Mouse (Mus musculus) large intestine, adult 2 months (tissue): ENCODE data around the gene Pbld2. TPM values are rescaled to one million over a fixed set of nuclear protein-coding genes. Genes with fewer than 3 reads are reported as not detected.

Source experiments
- DNase-seq: peaks from one replicate; pipeline ENCODE4 v3.0.0-alpha.2; 2012; ENCODE audit warnings: low read depth, low spot score
- WGBS: fragments of 180-500 bp; shearing (Covaris S2); methylation state at CpG from one replicate; pipeline ENCODE4 v1.1.7; 2018; 5-methylcytosine and 5-hydroxymethylcytosine counted together
- polyA plus RNA-seq: library from polyadenylated mRNA; depleted of rRNA; stranded (reverse); fragments of >200 nt; gene quantifications from 2 replicates; pipeline ENCODE4 v1.2.3, GENCODE M21; 2012; rRNA removed

The Pbld2 gene
- 26.0 and 43.5 TPM in 2 replicates for polyA plus RNA-seq

DNA sequence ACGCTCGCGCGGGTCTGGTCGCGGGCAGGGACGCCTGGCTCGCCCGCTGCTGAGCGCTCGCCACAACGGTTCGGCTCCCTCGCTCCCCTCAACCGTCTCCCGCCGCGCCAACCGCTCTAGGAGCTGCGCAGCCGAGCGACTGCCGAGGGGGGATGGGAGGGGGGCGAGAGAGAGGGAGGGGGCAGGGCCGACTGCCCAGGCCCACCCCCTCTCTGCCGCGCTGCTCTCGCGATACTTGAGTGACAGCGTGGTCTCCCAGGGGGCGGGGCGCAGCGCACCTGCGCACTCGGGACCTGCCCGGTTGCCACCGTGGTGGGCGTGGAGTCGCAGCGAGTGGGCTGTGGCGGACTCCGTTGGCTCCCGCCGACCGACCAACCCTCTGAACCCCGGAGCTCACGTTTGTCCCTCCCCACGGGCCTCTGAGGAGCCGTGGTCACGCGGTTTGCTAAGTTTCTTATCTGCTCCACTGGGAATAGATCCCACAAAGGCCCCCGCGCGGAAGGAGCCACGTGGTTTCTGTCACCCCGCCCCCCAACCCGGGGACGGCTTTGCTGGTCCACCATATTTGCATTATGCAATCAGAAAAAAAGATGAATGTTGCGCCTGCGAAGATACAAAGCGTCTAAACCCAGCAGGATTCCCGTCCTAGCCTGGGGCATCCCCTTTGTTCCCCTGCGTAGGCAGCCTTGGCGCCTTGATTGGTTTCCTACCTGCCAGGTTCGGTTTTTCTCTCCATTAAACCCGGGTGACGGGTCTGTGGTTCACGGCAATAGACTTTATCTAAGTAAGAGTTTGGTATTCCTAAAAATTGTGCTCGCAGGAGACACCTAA lies at the start of gene Pbld2, which contains the start of gene Hnrnph3:
Pbld2 (plus strand) TSS at position 567 of the 831 bp plus-strand sequence.
Hnrnph3 (minus strand) TSS at position 469 of the 831 bp plus-strand sequence.
- DNase-seq = peak; percentile 80
- WGBS = under 1% methylated on average over 64 of the region's 69 CpGs

DNA sequence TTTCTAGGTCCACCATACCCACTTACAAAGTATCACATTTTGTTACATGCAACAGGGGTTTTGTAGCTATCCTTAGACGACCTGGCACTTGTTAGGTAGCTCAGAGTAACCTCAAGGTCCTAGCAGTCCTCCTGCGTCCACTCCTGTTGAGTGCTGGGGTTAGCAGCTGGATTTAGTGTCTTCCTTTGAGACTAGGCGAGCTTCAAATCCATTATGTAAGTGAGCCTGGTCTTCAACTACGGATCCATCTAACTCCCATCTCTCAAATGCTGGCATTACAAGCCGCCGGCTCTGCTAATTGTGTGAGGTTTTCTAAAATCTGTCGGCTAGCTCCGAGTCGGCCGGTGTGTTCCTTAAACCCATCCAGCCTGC lies 44.5 kb upstream of the Pbld2 start:
- 13% methylated on average over 10 of the region's 10 CpGs for WGBS
- no peak for DNase-seq

DNA sequence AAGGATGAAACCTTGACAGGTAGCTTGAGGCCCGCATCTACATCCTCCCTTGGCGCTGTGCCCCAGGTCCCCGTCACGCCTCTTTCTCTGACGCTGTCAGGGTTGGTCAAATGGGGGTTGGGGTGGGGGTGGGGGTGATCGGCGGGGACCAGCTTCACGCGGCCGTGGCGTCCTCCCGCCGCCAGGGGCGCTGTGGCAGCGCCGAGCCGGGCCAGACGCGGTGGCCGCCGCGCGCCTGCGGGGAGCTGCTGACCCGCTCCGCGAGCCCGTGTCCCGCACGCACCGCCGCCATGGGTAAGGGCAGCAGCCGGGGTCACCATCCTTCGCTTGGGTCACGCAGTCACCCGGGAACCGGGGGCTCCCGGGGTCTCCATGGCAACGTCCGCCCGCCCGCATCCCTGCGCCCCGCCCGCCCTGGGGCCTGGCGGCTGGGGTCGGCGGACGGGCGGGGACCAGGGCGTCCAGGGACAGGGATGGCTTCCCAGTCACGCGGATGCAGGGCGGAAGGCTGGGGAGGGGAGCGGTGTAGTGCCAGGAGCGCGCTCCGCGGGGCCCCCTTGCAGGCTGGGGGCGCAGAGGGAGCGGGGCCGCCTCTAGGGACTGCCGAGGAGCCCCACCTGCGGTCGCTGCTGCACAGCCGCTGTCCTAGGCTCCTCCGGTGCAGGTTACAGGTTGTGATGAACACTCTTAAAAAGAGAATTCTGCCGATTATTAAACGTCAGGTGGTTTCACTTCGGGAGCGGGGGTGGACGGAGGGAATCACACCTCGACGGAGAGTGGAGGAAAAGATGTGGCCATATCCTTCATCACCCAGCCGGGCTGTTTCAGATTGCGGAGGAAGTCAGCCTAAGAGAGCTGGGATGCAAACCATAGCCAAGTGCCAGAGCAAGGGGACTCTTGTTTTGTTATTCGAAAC lies 43.8 kb upstream of the Pbld2 start, which contains the start of gene Rufy2:
Rufy2 (plus strand) TSS at position 185 of the 916 bp plus-strand sequence.
- DNase-seq = no peak
- WGBS = under 1% methylated on average over 77 of the region's 77 CpGs

DNA sequence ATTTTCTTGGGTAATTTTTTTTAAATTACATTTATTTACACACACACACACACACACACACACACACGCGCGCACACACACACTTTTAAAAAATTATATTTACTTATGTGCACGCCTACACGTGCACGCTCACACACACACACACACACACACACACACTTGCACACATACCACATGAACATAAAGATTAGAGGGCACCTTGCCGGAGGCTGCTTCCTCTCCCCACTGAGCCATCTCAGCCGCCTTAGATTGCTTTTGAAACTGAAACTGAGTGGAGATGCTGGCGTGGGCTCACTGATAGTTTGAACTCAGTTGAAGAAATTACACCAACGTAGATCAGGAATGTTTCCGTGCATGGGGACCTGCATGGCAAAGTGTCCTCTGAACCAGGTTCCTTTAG lies 40.0 kb upstream of the Pbld2 start:
- DNase-seq = no peak
- 66% methylated on average over 11 of the region's 11 CpGs for WGBS

DNA sequence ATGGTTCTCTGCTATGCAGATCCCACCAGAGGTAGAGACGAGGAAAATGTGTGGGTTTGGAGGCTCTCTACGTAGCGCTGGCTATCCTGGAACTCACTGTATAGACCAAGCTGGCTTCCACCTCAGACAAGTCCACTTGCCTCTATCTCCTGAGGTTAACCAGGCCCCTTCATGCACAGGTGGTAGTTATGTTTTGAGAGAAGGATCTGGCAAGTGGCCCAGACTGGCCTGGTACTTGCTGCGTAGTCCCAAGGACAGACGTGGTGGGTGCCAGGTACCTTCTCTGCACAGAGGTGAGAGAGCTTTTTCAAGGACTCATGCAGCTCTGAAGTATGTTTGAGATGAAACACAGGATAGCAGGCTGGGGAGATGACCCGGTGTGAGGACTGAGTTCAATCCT lies 39.6 kb upstream of the Pbld2 start:
- no peak for DNase-seq
- WGBS = 75% methylated on average over 6 of the region's 6 CpGs

DNA sequence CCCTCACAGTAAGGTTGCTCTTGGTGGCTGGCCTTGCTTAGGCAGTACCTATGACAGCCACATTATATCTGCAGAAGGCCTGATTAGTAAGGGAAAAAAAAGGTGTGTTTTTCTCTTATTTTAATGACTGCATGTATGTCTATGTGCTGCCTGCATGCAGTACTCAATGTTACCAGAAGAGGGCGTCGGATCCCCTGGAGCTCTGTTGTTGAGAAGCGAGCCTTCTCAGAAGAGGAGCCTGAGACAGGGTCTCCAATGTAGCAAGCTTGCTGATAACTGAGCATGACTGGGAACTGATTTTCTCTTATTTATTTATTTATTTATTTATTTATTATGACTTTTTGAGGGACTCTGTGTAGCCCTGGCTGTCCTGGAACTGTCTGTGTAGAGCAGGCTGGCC lies 36.8 kb upstream of the Pbld2 start:
- 33% methylated on average over 3 of the region's 3 CpGs for WGBS
- DNase-seq = no peak

DNA sequence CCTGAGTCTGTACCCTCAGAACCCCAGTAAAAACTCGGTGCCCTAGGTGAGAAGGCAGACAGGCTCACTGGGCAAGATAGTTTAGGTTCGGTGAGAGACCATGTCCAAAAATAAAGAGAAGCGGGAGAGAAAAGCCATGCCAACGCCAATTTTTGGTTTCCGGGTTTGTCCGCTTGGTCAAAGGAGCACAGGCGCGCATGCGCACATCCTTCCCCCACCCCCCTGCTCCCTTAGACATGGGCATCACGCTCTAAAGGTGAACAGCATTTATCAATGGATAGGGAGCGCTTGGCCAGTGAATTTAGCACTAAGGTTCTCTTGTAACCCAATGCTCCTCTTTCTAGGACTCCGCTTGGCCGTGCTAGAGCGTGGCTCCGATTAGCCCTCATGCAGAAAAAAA lies 33.5 kb upstream of the Pbld2 start:
- no peak for DNase-seq
- 96% methylated on average over 15 of the region's 15 CpGs for WGBS

DNA sequence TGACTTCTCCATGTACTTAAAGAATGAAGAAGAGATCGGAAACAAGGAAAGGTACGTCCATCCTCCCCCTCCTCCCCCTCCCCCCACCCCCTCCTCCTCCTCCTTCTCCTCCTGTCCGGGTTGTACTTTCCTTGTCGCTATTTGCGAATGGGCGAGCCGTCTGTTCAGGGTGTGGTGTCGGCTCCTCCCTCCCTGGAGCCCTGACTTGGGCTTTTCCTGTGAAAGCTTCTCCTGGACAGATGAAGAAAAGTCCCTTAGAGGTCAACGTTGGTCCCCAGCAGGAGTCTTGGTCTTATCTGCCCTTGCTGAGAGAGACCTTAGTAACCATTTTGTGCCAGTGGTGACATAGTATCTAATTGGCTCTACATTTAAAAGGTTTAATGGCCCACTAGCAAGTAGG lies 30.1 kb upstream of the Pbld2 start:
- DNase-seq = no peak
- 50% methylated on average over 6 of the region's 9 CpGs for WGBS

DNA sequence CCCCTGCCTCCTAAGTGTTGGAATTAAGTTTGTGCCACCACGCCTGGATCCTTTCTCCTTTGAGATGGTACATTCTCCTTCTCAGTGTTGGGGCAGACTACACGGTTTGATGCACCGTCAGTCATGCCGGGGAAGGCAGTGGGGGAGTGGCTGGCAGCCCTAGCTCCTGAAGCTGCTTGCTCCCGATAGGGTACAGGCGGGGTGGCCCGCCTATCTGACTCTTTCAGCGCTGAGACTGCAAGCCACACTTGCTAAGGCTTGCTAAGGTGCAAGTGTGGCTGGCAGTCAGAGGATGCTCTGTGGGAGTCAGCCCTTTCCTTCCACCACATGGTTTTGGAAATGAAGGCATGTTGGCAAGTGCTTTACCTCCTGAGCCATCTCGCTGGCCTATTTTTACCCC lies 23.5 kb upstream of the Pbld2 start:
- WGBS = 78% methylated on average over 9 of the region's 9 CpGs
- DNase-seq = no peak

DNA sequence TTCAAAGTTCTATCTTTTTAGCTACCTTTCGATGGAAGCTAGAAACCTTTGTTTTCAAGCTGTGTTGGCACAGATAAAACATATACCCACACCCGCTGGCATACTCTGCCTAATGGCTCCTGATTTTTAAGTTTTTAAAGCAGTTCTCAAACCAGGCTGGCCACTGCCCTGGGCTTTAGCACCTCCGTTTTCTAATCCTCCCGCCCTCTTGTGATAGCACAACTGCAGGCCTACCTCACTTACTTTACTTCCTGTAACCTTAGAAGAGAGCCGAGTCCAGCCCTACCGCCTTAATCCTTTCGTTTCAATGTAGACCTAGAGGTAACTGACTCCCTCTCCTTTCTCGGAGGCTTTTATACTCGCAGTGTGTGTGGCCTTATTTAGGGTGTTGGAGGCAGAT lies 20.9 kb upstream of the Pbld2 start:
- 81% methylated on average over 9 of the region's 9 CpGs for WGBS

DNA sequence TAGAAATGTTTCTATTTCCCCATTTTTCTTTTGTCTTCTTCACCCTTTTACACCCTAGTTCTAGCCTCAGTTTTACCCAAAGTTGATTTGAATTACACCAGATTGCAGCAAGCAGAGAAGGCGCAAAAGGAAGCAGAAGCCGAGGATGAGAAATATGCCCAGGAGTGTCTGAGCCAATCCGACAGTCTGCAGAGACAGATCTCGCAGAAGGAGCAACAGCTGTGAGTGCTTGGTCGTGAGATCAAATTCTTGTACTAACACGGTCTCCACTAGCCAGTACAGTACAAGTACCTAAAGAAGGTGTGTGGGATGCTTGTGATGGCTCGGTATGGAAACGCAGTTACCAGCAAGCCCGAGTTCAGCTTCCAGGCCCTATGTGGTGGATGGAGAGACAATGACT lies 19.6 kb upstream of the Pbld2 start:
- WGBS = 92% methylated on average over 9 of the region's 9 CpGs
- no peak for DNase-seq

More for the DNA sequence above, 20.9 kb upstream of the Pbld2 start:
- DNase-seq = no peak

DNA sequence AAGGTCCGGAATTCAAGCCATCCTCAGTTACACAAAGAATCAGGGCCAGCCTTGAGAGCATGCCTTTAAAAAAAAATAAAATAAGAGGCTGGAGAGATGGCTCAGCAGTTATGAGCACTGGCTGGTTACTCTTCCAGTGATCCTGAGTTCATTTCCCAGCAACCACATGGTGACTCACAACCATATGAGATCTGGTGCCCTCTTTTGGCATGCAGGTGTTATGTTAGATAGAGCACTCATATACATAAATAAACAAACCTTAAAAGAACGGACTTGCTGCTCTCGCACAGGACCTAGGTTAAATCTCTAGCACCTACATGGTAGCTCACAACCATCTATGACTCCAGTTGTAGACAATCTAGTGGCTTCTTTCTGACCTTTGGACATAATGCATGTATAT lies 15.9 kb upstream of the Pbld2 start:
- WGBS = 33% methylated on average over 3 of the region's 3 CpGs
- DNase-seq = no peak

DNA sequence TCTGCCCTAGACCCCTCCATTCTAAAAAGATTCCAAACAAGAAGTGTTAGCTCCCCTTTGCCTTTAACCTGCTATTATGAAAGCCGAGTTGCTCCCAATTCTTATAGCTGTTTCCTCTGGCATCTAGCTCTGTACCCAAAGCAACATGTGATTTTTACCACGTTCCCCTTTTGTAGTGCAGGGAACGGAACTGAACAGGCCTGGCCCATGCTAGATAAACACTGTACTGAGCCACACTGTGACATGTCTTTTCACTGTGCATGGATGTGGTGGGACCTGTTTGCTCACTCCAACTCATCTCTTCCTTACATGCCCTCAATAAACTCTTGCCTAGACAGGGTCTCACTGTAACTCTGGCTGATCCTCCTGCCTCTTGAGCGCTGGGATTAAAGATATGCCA lies 13.8 kb upstream of the Pbld2 start:
- no peak for DNase-seq
- WGBS = 71% methylated on average over 4 of the region's 4 CpGs

DNA sequence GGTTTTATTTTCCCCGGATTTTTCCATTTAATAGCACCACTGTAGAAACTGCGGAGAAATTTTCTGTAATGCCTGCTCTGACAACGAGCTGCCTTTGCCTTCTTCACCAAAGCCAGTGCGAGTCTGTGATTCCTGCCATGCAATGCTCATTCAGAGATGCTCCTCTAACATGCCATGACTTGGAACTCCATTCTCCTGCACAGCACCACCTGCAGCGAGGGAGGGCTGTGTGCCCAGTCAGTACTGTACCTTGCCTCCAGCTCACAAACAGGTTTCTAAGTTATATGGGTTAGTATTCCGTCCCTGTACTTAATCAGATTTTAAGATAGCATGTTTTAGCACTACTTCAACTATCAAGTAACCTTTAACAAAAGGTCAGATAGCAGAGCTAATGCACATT lies 12.6 kb upstream of the Pbld2 start:
- no peak for DNase-seq
- 88% methylated on average over 6 of the region's 6 CpGs for WGBS

DNA sequence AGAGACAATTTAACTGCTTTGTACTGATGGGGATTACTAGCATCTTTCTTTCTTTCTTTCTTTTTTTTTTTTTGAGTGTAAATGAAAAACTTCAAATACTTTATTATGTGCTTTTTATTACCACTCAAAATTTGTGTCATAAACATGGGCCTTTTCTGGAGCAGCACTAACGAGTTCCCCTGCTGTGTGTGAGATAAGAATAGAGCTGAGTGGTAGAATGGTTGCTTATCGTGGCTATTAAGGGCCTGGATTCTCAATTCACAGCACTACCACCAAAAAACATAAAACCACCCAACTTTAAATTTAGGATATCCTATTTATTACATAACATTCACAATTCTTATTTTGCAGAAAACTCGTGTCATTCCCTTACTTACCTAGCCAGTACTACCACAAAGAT lies 10.6 kb upstream of the Pbld2 start:
- 65% methylated on average over 3 of the region's 3 CpGs for WGBS
- DNase-seq = no peak

DNA sequence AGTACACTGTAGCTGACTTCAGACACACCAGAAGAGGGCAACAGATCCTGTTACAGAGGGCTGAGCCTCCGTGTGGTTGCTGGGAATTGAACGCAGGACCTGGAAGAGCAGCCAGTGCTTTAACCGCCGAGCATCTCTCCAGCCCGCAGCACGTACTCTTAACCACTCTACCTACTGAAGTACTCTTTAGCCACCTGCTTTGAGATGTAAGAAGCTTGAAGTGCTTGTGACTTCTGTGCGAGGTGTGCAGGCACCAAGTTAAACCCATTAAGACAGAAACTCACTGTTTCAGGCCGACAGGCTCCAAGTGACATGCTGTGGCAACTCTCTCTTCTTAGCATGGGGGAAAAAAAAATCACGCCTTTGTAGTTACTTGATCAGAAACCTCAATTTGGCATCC lies 9.9 kb upstream of the Pbld2 start:
- WGBS = 92% methylated on average over 9 of the region's 9 CpGs
- no peak for DNase-seq

DNA sequence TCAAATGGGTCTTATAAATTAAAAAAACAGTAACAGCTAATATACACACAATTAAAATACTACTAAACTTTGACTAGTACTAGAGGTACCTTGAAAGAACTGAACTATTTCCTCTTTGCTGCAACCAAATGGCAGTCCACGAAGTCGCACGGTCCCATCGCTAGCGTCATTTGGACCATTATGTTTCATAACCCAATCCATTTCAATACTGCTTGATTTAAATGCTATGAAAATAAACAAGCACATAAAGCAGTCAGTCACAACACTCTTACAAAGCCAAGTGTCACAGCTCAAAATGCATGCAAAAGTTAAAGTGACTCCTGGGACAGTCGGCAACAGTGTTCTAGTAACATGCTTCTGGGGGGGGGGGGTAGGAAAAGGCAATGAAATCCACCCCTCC lies 4.8 kb upstream of the Pbld2 start:
- WGBS = 81% methylated on average over 6 of the region's 6 CpGs
- no peak for DNase-seq

DNA sequence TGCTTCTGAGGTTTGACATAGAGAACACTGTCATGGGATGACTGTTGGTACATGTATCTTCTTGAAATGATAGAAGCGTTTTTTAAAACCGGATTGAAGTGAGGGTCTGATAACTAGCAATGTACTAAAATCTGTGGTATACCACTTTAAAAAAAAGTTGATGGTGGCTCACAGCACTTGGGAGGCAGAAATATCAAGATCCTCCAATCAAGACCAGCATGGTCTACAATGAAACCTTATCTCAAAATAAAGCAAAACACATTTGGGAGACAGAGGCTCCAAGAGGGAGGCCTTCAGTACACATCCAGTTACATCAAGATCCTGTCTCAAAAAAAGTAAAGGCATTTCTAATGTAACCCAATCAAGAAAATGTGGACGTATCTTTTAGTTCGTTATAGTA lies 2.4 kb upstream of the Pbld2 start:
- DNase-seq = no peak
- 21% methylated on average over 4 of the region's 4 CpGs for WGBS

DNA sequence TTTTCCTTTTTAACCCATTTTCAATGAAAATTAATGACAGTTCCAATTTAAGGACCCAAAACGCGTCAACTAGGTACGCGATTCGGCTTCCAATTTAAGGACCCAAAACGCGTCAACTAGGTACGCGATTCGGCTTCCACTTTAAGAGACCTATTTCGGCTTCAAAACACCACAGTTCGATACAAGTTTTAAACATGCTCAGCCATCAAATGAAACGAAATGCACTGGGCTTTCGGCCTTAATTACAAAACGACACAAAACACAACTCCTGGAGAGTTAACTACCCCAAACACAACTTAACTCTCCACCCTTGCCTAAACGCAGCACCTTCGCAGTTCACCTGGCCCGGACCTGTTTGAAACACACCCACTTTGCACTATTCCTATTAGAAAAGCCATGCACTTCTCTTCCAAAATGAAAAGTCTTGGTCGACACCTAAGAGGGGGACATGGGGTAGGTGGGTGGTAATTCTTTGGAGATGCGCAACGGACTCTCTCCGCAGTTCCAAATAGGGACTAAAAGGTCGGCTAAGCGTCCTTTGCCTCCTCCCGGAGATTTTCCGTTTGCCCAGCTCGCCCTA lies 1.5 kb upstream of the Pbld2 start:
- under 1% methylated on average over 27 of the region's 27 CpGs for WGBS
- no peak for DNase-seq

DNA sequence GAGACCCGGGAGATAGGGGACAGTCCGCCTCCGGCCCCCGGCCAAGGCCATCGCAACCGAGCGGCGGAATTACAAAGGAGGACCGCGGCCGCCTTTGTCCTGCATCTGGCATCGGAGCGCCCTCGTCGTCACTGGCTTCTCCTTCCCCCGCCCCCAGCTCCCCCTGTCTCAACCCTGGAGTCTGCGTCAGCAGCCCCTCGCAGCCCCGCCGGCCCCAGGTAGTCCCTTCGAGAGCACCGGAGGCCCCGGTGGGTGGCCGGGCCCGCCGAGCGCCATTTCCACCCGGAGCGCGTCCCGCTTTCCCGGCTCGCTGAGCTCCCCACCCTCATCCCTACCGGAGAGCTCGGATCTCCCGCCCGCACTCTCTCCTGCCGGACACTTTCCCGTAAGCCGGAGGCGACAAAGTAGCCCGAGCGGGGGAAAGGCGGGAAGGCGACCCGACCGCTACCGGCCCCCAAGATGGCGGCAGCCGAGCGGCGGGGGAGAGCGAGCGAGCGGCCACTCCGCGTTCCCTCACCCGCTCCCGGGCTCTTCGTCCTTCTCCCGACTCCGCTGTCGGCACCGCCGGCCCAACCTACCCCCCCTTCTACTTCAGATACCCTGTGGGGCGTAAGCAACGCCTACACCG lies 880 bp upstream of the Pbld2 start:
- WGBS = under 1% methylated on average over 68 of the region's 68 CpGs
- no peak for DNase-seq
